8 mouse cellular contexts compared by ENCODE assay signal in genomic region chr5:101968153-101968851, GRCm38 (mm10).
DNase-seq lines count a peak whose midpoint lies in the region; ATAC-seq and TF ChIP-seq lines count a peak whose summit lies in the region.

No protein-coding gene starts in this region.

- peak; percentile 16 for DNase-seq in adrenal gland, postnatal 14 days
- DNase-seq in adrenal gland, adult 8-10 months = no peak
- DNase-seq in kidney, adult 11 months = peak; percentile 46
- peak; percentile 46 for DNase-seq in lung, embryonic 14.5 days
- no peak for DNase-seq in right cerebral cortex, postnatal 25 days
- no peak for DNase-seq in thymus, postnatal 14 days
- DNase-seq in gastrocnemius, adult 18-20 months (ENCODE audit: low spot score) = no peak

- no peak overlapping the region for H3K9ac ChIP-seq in embryonic facial prominence, embryonic 13.5 days
- no peak overlapping the region for H3K9ac ChIP-seq in lung, embryonic 14.5 days

- H3K4me3 ChIP-seq in embryonic facial prominence, embryonic 13.5 days = no peak overlapping the region
- H3K4me3 ChIP-seq in lung, embryonic 14.5 days (ENCODE audit: low read depth, low read length) = no peak overlapping the region

- H3K4me1 ChIP-seq in embryonic facial prominence, embryonic 13.5 days = peaks cover 18% of the 10 kb centered on the region
- 0 out of 2 replicates have a peak, but pooled peaks cover 3% of the 10 kb centered on the region for H3K4me1 ChIP-seq in lung, embryonic 14.5 days (ENCODE audit: insufficient read depth)

- ATAC-seq in embryonic facial prominence, embryonic 13.5 days (ENCODE audit: insufficient number of reproducible peaks, insufficient read depth, low FRiP score, low TSS enrichment, low read depth) = no peak
- peak; percentile 72 for ATAC-seq in lung, embryonic 14.5 days (ENCODE audit: insufficient read depth)

- TF ChIP-seq CTCF in lung, embryonic 14.5 days (IDR thresholded peaks at IDR 0.05; ENCODE audit: low read depth) = no peak

- peak overlapping the region; percentile 58 for H3K27ac ChIP-seq in embryonic facial prominence, embryonic 13.5 days
- peak overlapping the region; percentile 78 for H3K27ac ChIP-seq in lung, embryonic 14.5 days (ENCODE audit: low read depth)

- no peak overlapping the region for H3K4me2 ChIP-seq in embryonic facial prominence, embryonic 13.5 days
- peak overlapping the region; percentile 37 for H3K4me2 ChIP-seq in lung, embryonic 14.5 days

- H3K36me3 ChIP-seq in embryonic facial prominence, embryonic 13.5 days = peaks cover 8% of the 10 kb centered on the region
- H3K36me3 ChIP-seq in lung, embryonic 14.5 days (ENCODE audit: insufficient read depth) = peaks cover 22% of the 10 kb centered on the region

- H3K9me3 ChIP-seq in embryonic facial prominence, embryonic 13.5 days = no peaks in the 10 kb centered on the region
- H3K9me3 ChIP-seq in lung, embryonic 14.5 days (ENCODE audit: low read depth, low read length) = no peaks in the 10 kb centered on the region

- H3K27me3 ChIP-seq in embryonic facial prominence, embryonic 13.5 days = no peaks in the 10 kb centered on the region
- no peaks in the 10 kb centered on the region for H3K27me3 ChIP-seq in lung, embryonic 14.5 days (ENCODE audit: insufficient read depth, low read length)

- 33% methylated on average over 12 of the region's 12 CpGs for WGBS in embryonic facial prominence, embryonic 13.5 days
- WGBS in lung, embryonic 14.5 days = 32% methylated on average over 12 of the region's 12 CpGs

Comparison
In these comparisons a context has a peak if more than half of its experiments do, and no peak if none do; other contexts are left out.
1. DNase-seq: peak in adrenal gland, postnatal 14 days (single experiment), kidney, adult 11 months (single experiment) and lung, embryonic 14.5 days (single experiment); none in adrenal gland, adult 8-10 months (single experiment), right cerebral cortex, postnatal 25 days (single experiment), thymus, postnatal 14 days (single experiment) and gastrocnemius, adult 18-20 months (single experiment).